Mouse (Mus musculus): ENCODE data around the gene Amd2.

Amd2 gene

DNA sequence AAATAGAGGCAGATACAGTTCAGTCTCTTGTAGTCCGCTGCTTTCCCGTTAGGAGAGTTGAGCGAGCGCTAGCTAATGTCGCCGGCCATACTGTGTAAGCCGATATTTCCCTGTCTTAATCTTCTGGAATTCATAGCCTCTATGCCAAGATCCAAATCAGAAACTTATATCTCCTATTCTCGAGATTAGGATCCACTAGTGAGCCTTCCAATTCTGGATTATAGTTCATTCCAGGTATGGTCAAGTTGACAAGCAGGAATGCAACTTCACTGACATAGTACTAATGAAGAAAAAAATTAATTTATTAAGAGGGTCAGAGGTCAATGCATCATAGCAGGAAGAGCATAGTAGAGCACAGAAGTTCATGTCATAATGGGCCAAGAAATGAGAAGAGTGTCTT lies at the start of gene Amd2:
Gene Amd2, minus strand, starts transcription at position 101 of the 400 bp plus-strand sequence.
- no peak for DNase-seq (ENCODE audit: low spot score)

DNA sequence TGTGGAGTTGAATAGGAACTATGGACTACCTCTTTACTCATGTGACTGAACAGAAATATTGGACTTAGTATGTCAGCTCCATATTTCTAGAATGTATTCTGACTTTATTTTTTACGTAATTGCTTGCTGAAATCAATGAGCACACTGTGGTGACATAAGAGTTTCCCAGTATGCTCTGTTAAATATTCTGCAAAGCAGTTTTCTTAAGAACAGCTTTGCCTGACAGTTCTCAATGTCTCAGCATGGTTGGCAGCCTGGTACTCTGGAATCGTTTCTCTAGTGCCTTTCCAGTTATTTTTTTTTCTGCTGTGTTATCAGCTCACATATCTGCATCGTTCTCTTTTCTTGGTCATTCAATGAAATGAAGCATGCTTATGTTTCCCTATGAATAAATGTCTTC lies 49.6 kb upstream of the Amd2 start:
- no peak for DNase-seq (ENCODE audit: low spot score)

DNA sequence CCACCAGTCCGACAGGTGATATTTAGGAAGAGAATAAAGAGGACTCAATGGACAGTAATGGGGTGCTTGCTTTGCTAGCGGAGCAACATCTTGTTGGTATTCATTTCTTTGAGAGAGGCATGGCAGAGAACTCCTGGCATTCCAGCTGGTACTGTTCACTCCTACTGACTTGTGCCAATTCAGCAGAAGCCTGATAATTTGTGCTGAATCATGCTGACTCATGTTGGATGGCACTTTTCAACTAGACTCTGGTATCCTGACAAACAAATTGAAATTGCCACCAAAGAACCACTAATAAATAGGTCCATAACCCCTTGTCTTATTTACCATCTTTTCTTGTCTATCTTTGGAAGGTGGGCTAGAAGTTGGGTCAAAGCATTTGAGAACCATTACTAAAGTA lies 25.9 kb upstream of the Amd2 start:
- DNase-seq (ENCODE audit: low spot score): no peak

DNA sequence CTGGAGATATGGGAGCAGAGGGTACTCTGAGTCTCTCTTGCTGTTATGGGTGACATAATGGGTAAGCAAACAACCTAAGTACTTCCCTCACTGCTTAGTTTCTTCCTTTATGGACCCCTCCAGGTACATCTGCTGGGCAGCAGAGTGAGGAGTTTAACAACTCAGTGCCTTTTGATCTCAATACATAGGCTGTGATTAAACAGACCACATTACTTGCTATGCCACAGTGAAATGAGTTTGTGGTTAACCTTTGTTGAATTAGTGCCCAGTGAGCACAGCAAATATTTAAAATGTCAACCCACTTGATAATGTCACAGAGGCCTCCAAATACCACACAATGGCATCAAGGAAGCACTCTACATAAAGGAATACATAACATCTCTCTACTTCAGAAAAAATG lies 2.6 kb upstream of the Amd2 start:
- no peak for DNase-seq (ENCODE audit: low spot score)

All from layer of hippocampus, adult 9-10 months (tissue).